Mouse (Mus musculus): ENCODE data around the gene Lamp2. TPM values are rescaled to one million over a fixed set of nuclear protein-coding genes. Genes with fewer than 3 reads are reported as not detected.

Gene Lamp2
- polyA plus RNA-seq, 1 experiment from 2014 or later: 122 TPM

DNA sequence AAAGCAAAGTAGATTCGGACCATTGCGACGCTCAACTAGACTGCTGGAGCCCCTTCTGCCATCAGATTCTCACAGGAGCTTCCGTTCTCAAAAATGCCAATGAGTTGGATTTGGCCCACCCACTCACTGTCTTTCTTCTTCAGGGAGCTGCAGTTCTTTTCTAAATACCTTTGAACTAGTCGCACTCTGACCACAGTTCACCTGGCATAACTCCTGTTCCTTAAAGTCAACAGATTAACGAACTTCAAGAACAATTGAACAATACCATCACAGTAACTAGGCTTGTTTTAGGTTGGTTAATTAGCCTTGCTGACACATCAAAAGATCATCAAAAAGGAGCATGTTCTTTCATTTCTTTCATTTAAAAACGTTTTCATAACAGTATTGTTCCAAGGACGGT, 2.8 kb upstream of the Lamp2 start:
- Histone ChIP-seq H3K27me3 (replicated peaks) (no peaks in the 10 kb centered on the region), H3K4me2 (no peak overlapping the region), H3K27ac (replicated peaks) (no peak overlapping the region), H3K9me3 (no peaks in the 10 kb centered on the region), H3K4me1 (peaks cover 17% of the 10 kb centered on the region), H3K36me3 (no peaks in the 10 kb centered on the region), H3K9ac (no peak overlapping the region), H3K4me3 (no peak overlapping the region)
- WGBS: 78% methylated on average over 8 of the region's 8 CpGs
- ATAC-seq (ENCODE audit: extremely low read depth, insufficient number of reproducible peaks, low FRiP score, low TSS enrichment): no peak

GRCm38 (mm10) chrX:38456635-38457006, 367 bp upstream of the Lamp2 start:
- WGBS: 32% methylated on average over 3 of the region's 3 CpGs
- Histone ChIP-seq H3K4me2 (no peak overlapping the region), H3K9me3 (no peaks in the 10 kb centered on the region), H3K4me3 (no peak overlapping the region), H3K27me3 (replicated peaks) (no peaks in the 10 kb centered on the region), H3K36me3 (peaks cover 8% of the 10 kb centered on the region), H3K4me1 (peaks cover 17% of the 10 kb centered on the region), H3K9ac (no peak overlapping the region), H3K27ac (replicated peaks) (no peak overlapping the region)
- ATAC-seq (ENCODE audit: extremely low read depth, insufficient number of reproducible peaks, low FRiP score, low TSS enrichment): no peak

GRCm38 (mm10) chrX:38455474-38455873, 780 bp downstream of the Lamp2 start:
- Histone ChIP-seq H3K4me1 (peaks cover 12% of the 10 kb centered on the region; the same call in 1 of the 2 replicates), H3K4me2 (peak overlapping the region; percentile 64), H3K9me3 (no peaks in the 10 kb centered on the region), H3K4me3 (peak overlapping the region; percentile 67), H3K36me3 (peaks cover 17% of the 10 kb centered on the region), H3K9ac (peak overlapping the region; percentile 86), H3K27me3 (replicated peaks) (no peaks in the 10 kb centered on the region), H3K27ac (replicated peaks) (peak overlapping the region; percentile 87)
- 26% methylated on average over 7 of the region's 7 CpGs for WGBS
- ATAC-seq (ENCODE audit: extremely low read depth, insufficient number of reproducible peaks, low FRiP score, low TSS enrichment): no peak

GRCm38 (mm10) chrX:38454900-38455299, 1.4 kb downstream of the Lamp2 start:
- Histone ChIP-seq H3K4me2 (peak overlapping the region; percentile 64), H3K4me1 (peaks cover 11% of the 10 kb centered on the region; the same call in 1 of the 2 replicates), H3K27ac (replicated peaks) (no peak overlapping the region), H3K27me3 (replicated peaks) (no peaks in the 10 kb centered on the region), H3K36me3 (peaks cover 22% of the 10 kb centered on the region), H3K4me3 (peak overlapping the region; percentile 67), H3K9ac (peak overlapping the region; percentile 86), H3K9me3 (no peaks in the 10 kb centered on the region)
- ATAC-seq (ENCODE audit: extremely low read depth, insufficient number of reproducible peaks, low FRiP score, low TSS enrichment): no peak
- WGBS: 26% methylated on average over 2 of the region's 2 CpGs

GRCm38 (mm10) chrX:38453924-38454323, 2.3 kb downstream of the Lamp2 start:
- Histone ChIP-seq H3K36me3 (peaks cover 32% of the 10 kb centered on the region), H3K27me3 (replicated peaks) (no peaks in the 10 kb centered on the region), H3K9ac (no peak overlapping the region), H3K4me2 (0 out of 2 replicates have a peak overlapping the region, but pooled peaks have one; percentile 64), H3K4me1 (peaks cover 11% of the 10 kb centered on the region; the same call in 1 of the 2 replicates), H3K27ac (replicated peaks) (no peak overlapping the region), H3K9me3 (no peaks in the 10 kb centered on the region), H3K4me3 (no peak overlapping the region)
- 74% methylated on average over 5 of the region's 5 CpGs for WGBS
- no peak for ATAC-seq (ENCODE audit: extremely low read depth, insufficient number of reproducible peaks, low FRiP score, low TSS enrichment)

- Histone ChIP-seq H3K4me1 (peaks cover 11% of the 10 kb centered on the region; the same call in 1 of the 2 replicates), H3K9ac (no peak overlapping the region), H3K4me2 (no peak overlapping the region), H3K27me3 (replicated peaks) (no peaks in the 10 kb centered on the region), H3K4me3 (no peak overlapping the region), H3K9me3 (no peaks in the 10 kb centered on the region), H3K36me3 (peaks cover 47% of the 10 kb centered on the region), H3K27ac (replicated peaks) (no peak overlapping the region)
- WGBS: 66% methylated on average over 6 of the region's 6 CpGs
- no peak for ATAC-seq (ENCODE audit: extremely low read depth, insufficient number of reproducible peaks, low FRiP score, low TSS enrichment)
Measured at GRCm38 (mm10) chrX:38450476-38450875, 5.8 kb downstream of the Lamp2 start.

DNA sequence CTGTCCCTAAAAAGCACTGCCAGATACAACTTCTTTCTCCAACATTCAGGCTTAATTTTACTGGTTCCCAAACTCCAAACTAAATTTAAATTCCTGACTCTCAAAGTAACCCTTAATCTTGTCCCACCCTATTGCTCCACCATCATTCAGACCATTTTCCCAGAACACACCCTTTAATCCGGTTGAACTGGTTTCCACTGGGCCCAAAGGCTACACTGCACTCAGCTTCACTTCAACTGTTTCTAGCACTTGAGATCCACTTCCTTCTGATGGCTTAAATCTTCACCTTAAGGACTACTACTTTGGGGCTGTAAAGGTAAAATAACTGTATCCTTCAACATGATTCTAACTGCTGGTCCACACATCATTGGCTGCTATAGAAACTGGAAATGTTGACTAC, 10.5 kb downstream of the Lamp2 start:
- no peak overlapping the region for H3K27ac ChIP-seq (replicated peaks)
- no peak overlapping the region for H3K9ac ChIP-seq
- H3K27me3 ChIP-seq (replicated peaks): no peaks in the 10 kb centered on the region
- H3K4me1 ChIP-seq: no peaks in the 10 kb centered on the region; the same call in 1 of the 2 replicates
- H3K4me3 ChIP-seq: no peak overlapping the region
- H3K9me3 ChIP-seq: no peaks in the 10 kb centered on the region
- ATAC-seq (ENCODE audit: extremely low read depth, insufficient number of reproducible peaks, low FRiP score, low TSS enrichment): no peak
- 76% methylated on average over 1 of the region's 1 CpGs for WGBS
- H3K36me3 ChIP-seq: peaks cover 37% of the 10 kb centered on the region
- H3K4me2 ChIP-seq: no peak overlapping the region

DNA sequence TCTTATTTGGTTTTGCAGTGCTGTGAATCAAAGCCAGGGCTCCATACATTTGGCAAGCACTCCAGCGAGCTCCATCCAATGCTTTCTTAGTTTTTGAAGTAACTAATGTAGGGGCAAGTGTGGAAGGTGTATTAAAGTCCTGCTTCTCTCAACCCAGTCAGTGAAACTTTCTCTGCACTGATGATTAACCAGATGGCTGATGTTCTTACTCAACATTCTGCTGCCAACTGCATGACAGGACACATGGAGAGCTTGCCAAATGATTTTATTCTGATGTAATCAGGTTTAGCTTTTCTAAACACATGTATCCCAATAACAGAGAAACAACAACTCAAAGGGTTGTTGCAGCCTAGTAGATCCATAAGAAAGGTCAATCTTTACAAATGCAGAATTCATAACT, 13.8 kb downstream of the Lamp2 start:
- no peak for ATAC-seq (ENCODE audit: extremely low read depth, insufficient number of reproducible peaks, low FRiP score, low TSS enrichment)
- Histone ChIP-seq H3K27me3 (replicated peaks) (no peaks in the 10 kb centered on the region), H3K27ac (replicated peaks) (no peak overlapping the region), H3K4me2 (no peak overlapping the region), H3K4me1 (peaks cover 15% of the 10 kb centered on the region), H3K9me3 (no peaks in the 10 kb centered on the region), H3K36me3 (peaks cover 10% of the 10 kb centered on the region), H3K9ac (no peak overlapping the region), H3K4me3 (no peak overlapping the region)
- WGBS: 79% methylated on average over 1 of the region's 1 CpGs

- Histone ChIP-seq H3K9ac (no peak overlapping the region), H3K4me1 (peaks cover 15% of the 10 kb centered on the region), H3K27ac (replicated peaks) (peak overlapping the region; percentile 32; the same call in 1 of the 2 replicates), H3K27me3 (replicated peaks) (no peaks in the 10 kb centered on the region), H3K4me3 (no peak overlapping the region), H3K4me2 (no peak overlapping the region), H3K36me3 (peaks cover 15% of the 10 kb centered on the region), H3K9me3 (no peaks in the 10 kb centered on the region)
- 19% methylated on average over 2 of the region's 2 CpGs for WGBS
- no peak for ATAC-seq (ENCODE audit: extremely low read depth, insufficient number of reproducible peaks, low FRiP score, low TSS enrichment)
Measured at GRCm38 (mm10) chrX:38439629-38440028, 16.6 kb downstream of the Lamp2 start.

DNA sequence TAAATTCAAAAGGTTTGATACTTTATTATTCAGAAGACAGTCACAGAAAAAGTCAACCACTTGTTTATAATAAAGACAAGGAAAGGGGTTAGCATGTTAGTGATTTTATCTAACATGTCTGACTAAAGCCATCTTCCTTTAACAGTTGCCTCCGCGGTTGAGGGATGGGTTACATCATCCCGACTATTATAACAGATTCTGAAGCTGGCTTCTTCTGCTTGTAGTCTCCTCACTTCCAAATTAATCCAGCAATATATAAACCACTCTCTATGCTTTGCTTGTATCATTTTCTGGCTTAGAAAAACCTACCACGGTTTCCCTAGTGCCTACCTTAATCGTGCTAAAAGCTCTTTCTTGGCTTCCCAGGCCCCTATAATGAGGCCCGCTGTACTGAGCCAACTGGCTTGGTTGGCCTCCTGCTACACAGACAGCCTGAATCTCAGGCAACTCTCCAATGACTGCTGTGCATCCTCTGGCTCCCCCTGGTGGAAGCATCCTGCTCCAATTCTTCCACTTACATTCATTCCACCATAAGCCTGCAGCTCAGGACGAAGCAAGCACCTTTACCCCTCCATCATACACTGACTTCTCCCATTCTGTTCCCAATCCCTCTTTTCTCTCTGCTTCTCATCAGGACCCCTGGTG, 18.0 kb downstream of the Lamp2 start:
- no peaks in the 10 kb centered on the region for H3K9me3 ChIP-seq
- ATAC-seq (ENCODE audit: extremely low read depth, insufficient number of reproducible peaks, low FRiP score, low TSS enrichment): no peak
- H3K4me1 ChIP-seq: peaks cover 15% of the 10 kb centered on the region
- no peaks in the 10 kb centered on the region for H3K27me3 ChIP-seq (replicated peaks)
- H3K4me3 ChIP-seq: no peak overlapping the region
- no peak overlapping the region; the same call in 1 of the 2 replicates for H3K27ac ChIP-seq (replicated peaks)
- WGBS: 46% methylated on average over 7 of the region's 7 CpGs
- H3K9ac ChIP-seq: no peak overlapping the region
- no peak overlapping the region for H3K4me2 ChIP-seq
- H3K36me3 ChIP-seq: peaks cover 15% of the 10 kb centered on the region

- no peaks in the 10 kb centered on the region for H3K27me3 ChIP-seq (replicated peaks)
- no peak overlapping the region for H3K27ac ChIP-seq (replicated peaks)
- H3K4me1 ChIP-seq: no peaks in the 10 kb centered on the region
- no peak overlapping the region for H3K4me2 ChIP-seq
- H3K9me3 ChIP-seq: no peaks in the 10 kb centered on the region
- peaks cover 54% of the 10 kb centered on the region for H3K36me3 ChIP-seq
- ATAC-seq (ENCODE audit: extremely low read depth, insufficient number of reproducible peaks, low FRiP score, low TSS enrichment): no peak
- WGBS: 89% methylated on average over 4 of the region's 4 CpGs
- H3K9ac ChIP-seq: no peak overlapping the region
- no peak overlapping the region for H3K4me3 ChIP-seq
Measured at GRCm38 (mm10) chrX:38429455-38429854, 26.8 kb downstream of the Lamp2 start.

- Histone ChIP-seq H3K27me3 (replicated peaks) (no peaks in the 10 kb centered on the region), H3K4me3 (no peak overlapping the region), H3K27ac (replicated peaks) (no peak overlapping the region), H3K9ac (no peak overlapping the region), H3K4me2 (no peak overlapping the region), H3K36me3 (peaks cover 59% of the 10 kb centered on the region), H3K4me1 (no peaks in the 10 kb centered on the region), H3K9me3 (no peaks in the 10 kb centered on the region)
- WGBS: 81% methylated on average over 3 of the region's 3 CpGs
- ATAC-seq (ENCODE audit: extremely low read depth, insufficient number of reproducible peaks, low FRiP score, low TSS enrichment): no peak
Measured at GRCm38 (mm10) chrX:38428818-38429440, 27.3 kb downstream of the Lamp2 start.
